Mouse (Mus musculus) MEL (cell line): ENCODE measurements at regions not wholly inside any gene's neighbourhood (a gene's known extent, or its start where the extent isn't known, plus 50 kb on each side); places are given as distances from the start of the nearest gene placed in this dataset.

ENCODE experiments used
- DNase-seq: peaks from one replicate; pipeline ENCODE4 v3.0.0; 2011; ENCODE audit warnings: low read depth, low spot score
- H3K27ac ChIP-seq: 2 replicates; pipeline ENCODE4 v1.5.1; 2012; ENCODE audit warnings: low read depth, mild to moderate bottlenecking, control low read depth, low read length, moderate library complexity; ENCODE audit not compliant: control insufficient read depth
- H3K27me3 ChIP-seq, 2 experiments: fragments of 150-350 bp in 1 of 2; sonication (generic) in 1 of 2; 2 replicates each; pipeline ENCODE4 v1.6.1; 2012; ENCODE audit warnings: low read length in 2 of 2, mild to moderate bottlenecking in 2 of 2, improper control_type of control experiment in 1 of 2, moderate library complexity in 1 of 2; ENCODE audit not compliant: insufficient read depth in 2 of 2, control insufficient read depth in 1 of 2
- H3K36me3 ChIP-seq, 2 experiments: 2 replicates each; pipeline ENCODE4 v1.6.1; 2012 to 2014; ENCODE audit warnings: low read length in 2 of 2, improper control_type of control experiment in 1 of 2, inconsistent platforms in 1 of 2, mild to moderate bottlenecking in 1 of 2; ENCODE audit not compliant: insufficient read depth in 2 of 2, control insufficient read depth in 1 of 2
- H3K4me1 ChIP-seq, 2 experiments: fragments of 150-350 bp in 1 of 2; sonication (generic) in 1 of 2; 2 replicates each; pipeline ENCODE4 v1.6.1; 2012; ENCODE audit warnings: low read length in 2 of 2, improper control_type of control experiment in 1 of 2, mild to moderate bottlenecking in 1 of 2; ENCODE audit not compliant: insufficient read depth in 2 of 2, control insufficient read depth in 1 of 2
- H3K4me3 ChIP-seq, 2 experiments: fragments of 150-350 bp in 1 of 2; sonication (generic) in 1 of 2; 2 replicates each; pipeline ENCODE4 v1.5.1; 2012; ENCODE audit warnings: low read depth in 2 of 2, low read length in 2 of 2, mild to moderate bottlenecking in 2 of 2, moderate library complexity in 2 of 2, control low read depth in 1 of 2, improper control_type of control experiment in 1 of 2; ENCODE audit not compliant: control insufficient read depth in 1 of 2, insufficient read depth in 1 of 2
- H3K79me2 ChIP-seq: 2 replicates; pipeline ENCODE4 v1.6.1; 2012; ENCODE audit warnings: mild to moderate bottlenecking, low read length, moderate library complexity; ENCODE audit not compliant: control insufficient read depth, poor library complexity, insufficient read depth
- H3K9ac ChIP-seq: 2 replicates; pipeline ENCODE4 v1.6.1; 2012; ENCODE audit warnings: low read depth, mild to moderate bottlenecking, control low read depth, low read length, moderate library complexity; ENCODE audit not compliant: control insufficient read depth, poor library complexity, severe bottlenecking
- H3K9me3 ChIP-seq: fragments of 150-350 bp; sonication (generic); replicated peaks from 2 replicates; pipeline ENCODE4 v1.6.1; 2012; ENCODE audit warnings: mild to moderate bottlenecking, low read length, improper control_type of control experiment, moderate library complexity; ENCODE audit not compliant: insufficient read depth
- BHLHE40 ChIP-seq: IDR thresholded peaks from 2 replicates; pipeline ENCODE4 v1.6.1; 2012; ENCODE audit warnings: low read depth, mild to moderate bottlenecking, inconsistent platforms, low read length, improper control_type of control experiment, borderline replicate concordance
- CHD1 ChIP-seq: IDR thresholded peaks from 2 replicates; pipeline ENCODE4 v1.6.1; 2012; ENCODE audit warnings: low read depth, mild to moderate bottlenecking, inconsistent platforms, low read length, improper control_type of control experiment
- CTCF ChIP-seq, 3 experiments: IDR thresholded peaks in 2 of 3; conservative IDR thresholded peaks in 1 of 3; 2 replicates each; pipeline ENCODE4 v1.5.1; 2011 to 2012; ENCODE audit warnings: low read length in 3 of 3, low read depth in 2 of 3, mild to moderate bottlenecking in 2 of 3, improper control_type of control experiment in 1 of 3, inconsistent platforms in 1 of 3, mixed read lengths in 1 of 3, moderate library complexity in 1 of 3; ENCODE audit not compliant: control insufficient read depth in 1 of 3, insufficient read depth in 1 of 3, poor library complexity in 1 of 3, severe bottlenecking in 1 of 3
- EP300 ChIP-seq, 2 experiments: IDR thresholded peaks; 2 replicates each; pipeline ENCODE4 v1.6.1; 2011; ENCODE audit warnings: improper control_type of control experiment in 2 of 2, low read length in 2 of 2, low read depth in 1 of 2, mild to moderate bottlenecking in 1 of 2
- ETS1 ChIP-seq: IDR thresholded peaks from 2 replicates; pipeline ENCODE4 v1.6.1; 2012; ENCODE audit warnings: low read depth, mild to moderate bottlenecking, inconsistent platforms, low read length, improper control_type of control experiment, moderate library complexity
- GABPA ChIP-seq: IDR thresholded peaks from 2 replicates; pipeline ENCODE4 v1.6.1; 2012; ENCODE audit warnings: low read depth, mild to moderate bottlenecking, inconsistent platforms, low read length, improper control_type of control experiment, moderate library complexity
- GATA1 ChIP-seq: IDR thresholded peaks from 2 replicates; pipeline ENCODE4 v1.6.1; 2011; ENCODE audit warnings: low read depth, low read length, improper control_type of control experiment
- HCFC1 ChIP-seq: IDR thresholded peaks from 2 replicates; pipeline ENCODE4 v1.6.1; 2012; ENCODE audit warnings: low read depth, mild to moderate bottlenecking, inconsistent platforms, low read length, improper control_type of control experiment, moderate library complexity
- JUND ChIP-seq: IDR thresholded peaks from 2 replicates; pipeline ENCODE4 v1.6.1; 2011; ENCODE audit warnings: low read depth, mild to moderate bottlenecking, improper control_type of control experiment, low read length
- MAX ChIP-seq: IDR thresholded peaks from 2 replicates; pipeline ENCODE4 v1.6.1; 2011; ENCODE audit warnings: low read length, improper control_type of control experiment
- MEF2A ChIP-seq: IDR thresholded peaks from 2 replicates; pipeline ENCODE4 v1.6.1; 2014; ENCODE audit warnings: low read depth, mild to moderate bottlenecking, inconsistent platforms, low read length, improper control_type of control experiment; ENCODE audit not compliant: poor library complexity, insufficient replicate concordance, severe bottlenecking; ENCODE audit errors: extremely low read depth
- MXI1 ChIP-seq: IDR thresholded peaks from 2 replicates; pipeline ENCODE4 v1.6.1; 2011; ENCODE audit warnings: mild to moderate bottlenecking, low read depth, low read length, improper control_type of control experiment
- NELFE ChIP-seq: IDR thresholded peaks from 2 replicates; pipeline ENCODE4 v1.6.1; 2011; ENCODE audit warnings: low read depth, low read length, improper control_type of control experiment
- NRF1 ChIP-seq: IDR thresholded peaks from 2 replicates; pipeline ENCODE4 v1.6.1; 2014; ENCODE audit warnings: low read depth, mild to moderate bottlenecking, inconsistent platforms, low read length, improper control_type of control experiment, moderate library complexity; ENCODE audit not compliant: poor library complexity, insufficient read depth, severe bottlenecking
- POLR2A ChIP-seq, 2 experiments: IDR thresholded peaks; 2 replicates each; pipeline ENCODE4 v1.6.1; 2011 to 2012; ENCODE audit warnings: low read length in 2 of 2, mild to moderate bottlenecking in 2 of 2, control low read depth in 1 of 2, improper control_type of control experiment in 1 of 2, low read depth in 1 of 2, moderate library complexity in 1 of 2; ENCODE audit not compliant: control insufficient read depth in 1 of 2, insufficient read depth in 1 of 2, poor library complexity in 1 of 2
- POLR2AphosphoS5 ChIP-seq: IDR thresholded peaks from 2 replicates; pipeline ENCODE4 v1.6.1; 2012; ENCODE audit warnings: low read depth, borderline replicate concordance, mild to moderate bottlenecking, inconsistent platforms, low read length, moderate library complexity, mixed read lengths
- RAD21 ChIP-seq: IDR thresholded peaks from 2 replicates; pipeline ENCODE4 v1.6.1; 2011; ENCODE audit warnings: mild to moderate bottlenecking, low read depth, low read length, improper control_type of control experiment
- RCOR1 ChIP-seq: IDR thresholded peaks from 2 replicates; pipeline ENCODE4 v1.6.1; 2012; ENCODE audit warnings: low read depth, mild to moderate bottlenecking, inconsistent platforms, low read length, improper control_type of control experiment
- SMC3 ChIP-seq: IDR thresholded peaks from 2 replicates; pipeline ENCODE4 v1.6.1; 2011; ENCODE audit warnings: low read depth, low read length, improper control_type of control experiment
- USF1 ChIP-seq: IDR thresholded peaks from 2 replicates; pipeline ENCODE4 v1.6.1; 2014; ENCODE audit warnings: low read depth, mild to moderate bottlenecking, inconsistent platforms, low read length, improper control_type of control experiment, moderate library complexity
- USF2 ChIP-seq, 2 experiments: IDR thresholded peaks; 2 replicates each; pipeline ENCODE4 v1.6.1; 2011 to 2012; ENCODE audit warnings: improper control_type of control experiment in 2 of 2, low read length in 2 of 2, borderline replicate concordance in 1 of 2, inconsistent platforms in 1 of 2, low read depth in 1 of 2, mild to moderate bottlenecking in 1 of 2; ENCODE audit not compliant: insufficient read depth in 1 of 2
- ZC3H11A ChIP-seq: IDR thresholded peaks from 2 replicates; pipeline ENCODE4 v1.6.1; 2012; ENCODE audit warnings: low read depth, mild to moderate bottlenecking, inconsistent platforms, low read length, improper control_type of control experiment
- ZMIZ1 ChIP-seq: IDR thresholded peaks from 2 replicates; pipeline ENCODE4 v1.6.1; 2012; ENCODE audit warnings: low read depth, mild to moderate bottlenecking, inconsistent platforms, low read length, improper control_type of control experiment, moderate library complexity

DNA sequence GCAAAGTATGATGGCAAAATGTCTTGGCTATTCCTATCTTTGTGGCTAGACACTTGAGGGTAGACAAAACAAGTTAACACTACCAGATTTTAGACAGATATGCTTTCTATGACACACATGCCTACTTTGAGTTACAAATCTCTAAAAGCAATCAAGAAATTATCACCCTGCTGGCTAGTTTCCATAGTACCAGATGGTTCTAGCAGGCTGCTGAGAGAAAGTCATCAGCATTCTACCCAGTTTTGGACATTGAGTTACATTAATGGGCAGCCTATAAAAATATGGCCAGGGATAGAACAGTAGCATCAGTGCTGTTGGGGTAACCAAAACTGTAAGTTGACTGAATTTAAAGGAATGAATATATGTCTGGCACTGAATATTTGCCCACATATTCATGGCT is 234.2 kb upstream of the Brinp3 start:
- TF ChIP-seq ZC3H11A (no peak), USF2 (IDR thresholded peaks at IDR 0.05; ENCODE audit: borderline replicate concordance in 1 of 2, insufficient read depth in 1 of 2, low read depth in 1 of 2, low read length in 2 of 2) (no peak), POLR2AphosphoS5 (no peak), HCFC1 (no peak), MEF2A (no peak), NRF1 (no peak), RCOR1 (no peak), ETS1 (no peak), MAX (no peak), USF1 (no peak), ZMIZ1 (no peak), RAD21 (no peak), MXI1 (no peak), EP300 (IDR thresholded peaks at IDR 0.05; ENCODE audit: low read depth in 1 of 2, low read length in 2 of 2) (no peak), JUND (no peak), NELFE (no peak)
- Histone ChIP-seq H3K4me3 (no peak overlapping the region), H3K36me3 (no peaks in the 10 kb centered on the region), H3K27ac (no peak overlapping the region), H3K79me2 (no peaks in the 10 kb centered on the region), H3K27me3 (no peaks in the 10 kb centered on the region), H3K9me3 (no peaks in the 10 kb centered on the region), H3K4me1 (no peaks in the 10 kb centered on the region), H3K9ac (no peak overlapping the region)
- DNase-seq = no peak

DNA sequence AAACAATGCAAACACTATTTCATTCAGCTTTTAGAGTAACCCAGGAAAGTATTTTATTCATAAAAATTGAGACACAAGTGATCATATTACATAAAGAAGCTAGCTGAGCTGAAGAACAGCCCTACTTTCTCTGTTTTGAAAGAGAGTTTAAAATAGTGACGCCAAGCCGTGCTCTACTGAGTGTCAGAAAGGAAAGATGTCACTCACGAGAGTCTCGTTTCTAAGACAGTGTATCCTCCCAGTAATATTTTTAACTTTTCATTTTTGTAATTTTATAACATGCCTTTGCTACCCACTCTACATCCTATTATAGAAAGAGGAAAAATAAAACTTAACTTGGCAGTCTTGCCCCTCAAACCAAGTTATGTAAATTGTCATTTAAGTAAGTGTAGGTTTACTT is 195.5 kb upstream of the Brinp3 start:
- no peaks in the 10 kb centered on the region for H3K79me2 ChIP-seq
- H3K27me3 ChIP-seq = no peaks in the 10 kb centered on the region
- no peak overlapping the region for H3K27ac ChIP-seq
- H3K36me3 ChIP-seq = no peaks in the 10 kb centered on the region
- no peak overlapping the region for H3K4me3 ChIP-seq
- DNase-seq = no peak
- H3K9me3 ChIP-seq = no peaks in the 10 kb centered on the region
- H3K9ac ChIP-seq = no peak overlapping the region
- TF ChIP-seq CHD1 (no peak), POLR2AphosphoS5 (no peak), MXI1 (no peak), NRF1 (no peak), RCOR1 (no peak), GATA1 (no peak), GABPA (no peak), EP300 (IDR thresholded peaks at IDR 0.05; ENCODE audit: low read depth in 1 of 2, low read length in 2 of 2) (no peak), POLR2A (IDR thresholded peaks at IDR 0.05; ENCODE audit: control insufficient read depth in 1 of 2, insufficient read depth in 1 of 2, low read depth in 1 of 2, low read length in 2 of 2, poor library complexity in 1 of 2) (no peak), NELFE (no peak), RAD21 (no peak), CTCF (IDR thresholded peaks at IDR 0.05 in 2 of 3, conservative IDR thresholded peaks at IDR 0.05 in 1 of 3; ENCODE audit: control insufficient read depth in 1 of 3, insufficient read depth in 1 of 3, low read depth in 2 of 3, low read length in 3 of 3, poor library complexity in 1 of 3, severe bottlenecking in 1 of 3) (no peak), BHLHE40 (no peak), SMC3 (no peak)
- no peaks in the 10 kb centered on the region for H3K4me1 ChIP-seq
